Mouse (Mus musculus) heart, postnatal 0 days (tissue): ENCODE results near the gene Traf5.

Source experiments
- CTCF ChIP-seq: IDR thresholded peaks from 2 replicates; pipeline ENCODE4 v1.5.1; 2016; ENCODE audit warnings: antibody characterized with exemption, control low read depth, low read depth
- EP300 ChIP-seq: IDR thresholded peaks from 2 replicates; pipeline ENCODE4 v1.6.1; 2016; ENCODE audit warnings: antibody characterized with exemption, low read depth

- TF ChIP-seq CTCF, result no peak
- no peak for TF ChIP-seq EP300
These were observed 2.1 kb downstream of the Traf5 start for GRCm38 (mm10) chr1:192090281-192090680.
